Mouse (Mus musculus) forebrain, embryonic 11.5 days (tissue): ENCODE results near the gene Fam3b. TPM values are rescaled to one million over a fixed set of nuclear protein-coding genes. Genes with fewer than 3 reads are reported as not detected.

Experiments
- ATAC-seq: fragments of 200-750 bp; cut with Nextera tagmentation; replicated peaks from 2 replicates; pipeline ENCODE4 v1.8.0; 2017; ENCODE audit warnings: moderate TSS enrichment; ENCODE audit not compliant: low FRiP score
- DNase-seq: peaks from one replicate; pipeline ENCODE4 v3.0.0-alpha.2; 2017; ENCODE audit warnings: low spot score
- H3K27ac ChIP-seq: fragments of 300-500 bp; sonication (generic); 2 replicates; pipeline ENCODE4 v1.5.1; 2014; ENCODE audit warnings: low read depth, low read length
- H3K27me3 ChIP-seq: fragments of 300-500 bp; sonication (generic); 2 replicates; pipeline ENCODE4 v1.6.1; 2014; ENCODE audit warnings: mild to moderate bottlenecking, low read length, mixed read lengths; ENCODE audit not compliant: control insufficient read depth, insufficient read depth
- H3K36me3 ChIP-seq: fragments of 300-500 bp; sonication (generic); 2 replicates; pipeline ENCODE4 v1.6.1; 2014; ENCODE audit warnings: mild to moderate bottlenecking, low read length, moderate library complexity, mixed read lengths; ENCODE audit not compliant: control insufficient read depth, insufficient read depth
- H3K4me1 ChIP-seq: fragments of 300-500 bp; sonication (generic); replicated peaks from 2 replicates; pipeline ENCODE4 v1.6.1; 2014; ENCODE audit warnings: low read length, mixed read lengths; ENCODE audit not compliant: control insufficient read depth, insufficient read depth
- H3K4me2 ChIP-seq: fragments of 300-500 bp; sonication (generic); 2 replicates; pipeline ENCODE4 v1.6.1; 2014; ENCODE audit warnings: low read depth, mild to moderate bottlenecking, low read length, moderate library complexity, mixed read lengths; ENCODE audit not compliant: severe bottlenecking
- H3K4me3 ChIP-seq: fragments of 300-500 bp; sonication (generic); 2 replicates; pipeline ENCODE4 v1.5.1; 2014; ENCODE audit warnings: low read depth, low read length
- H3K9ac ChIP-seq: fragments of 300-500 bp; sonication (generic); 2 replicates; pipeline ENCODE4 v1.6.1; 2014; ENCODE audit warnings: low read length
- H3K9me3 ChIP-seq: fragments of 300-500 bp; sonication (generic); 2 replicates; pipeline ENCODE4 v1.6.1; 2016; ENCODE audit warnings: low read length, mixed read lengths; ENCODE audit not compliant: control insufficient read depth
- WGBS: fragments of 180-500 bp; shearing (Covaris S2); extraction: QIAGEN DNeasy Blood & Tissue Kit; methylation state at CpG from one replicate; pipeline ENCODE4 v1.1.7; 2014; 5-methylcytosine and 5-hydroxymethylcytosine counted together
- polyA plus RNA-seq: library from polyadenylated mRNA; unstranded; fragments of >200 nt; fragmentation: Nextera tagmentation; extraction: Ambion mirVana; gene quantifications from 2 replicates; pipeline ENCODE4 v1.2.1, GENCODE M21; 2014

The Fam3b gene
- polyA plus RNA-seq, 1 experiment from 2014 or later, result not detected

DNA sequence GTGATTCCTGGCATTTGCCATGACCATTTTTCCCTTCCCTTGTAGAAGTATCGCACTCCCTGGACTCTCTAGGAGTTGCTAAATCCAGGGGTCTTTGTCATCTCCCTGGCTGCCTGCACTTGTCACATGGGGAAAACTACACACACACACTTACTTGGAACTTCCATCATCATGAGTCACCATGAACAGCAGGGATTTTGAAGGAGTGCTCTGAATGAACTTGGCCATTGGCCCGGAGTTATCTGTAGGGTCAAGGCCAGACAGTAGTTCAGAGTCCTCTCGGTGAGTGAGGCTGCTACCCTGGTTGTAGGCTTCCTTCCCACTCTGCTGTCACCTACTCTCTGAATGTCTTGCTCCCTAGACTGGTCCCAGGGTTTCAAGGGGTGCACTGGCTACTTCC, 39.0 kb downstream of the Fam3b start:
- Histone ChIP-seq H3K36me3 (no peaks in the 10 kb centered on the region), H3K9ac (no peak overlapping the region), H3K4me2 (no peak overlapping the region), H3K27ac (no peak overlapping the region), H3K4me1 (no peaks in the 10 kb centered on the region), H3K9me3 (no peaks in the 10 kb centered on the region), H3K4me3 (no peak overlapping the region), H3K27me3 (no peaks in the 10 kb centered on the region)
- no peak for ATAC-seq
- no peak for DNase-seq
- 96% methylated on average over 3 of the region's 3 CpGs for WGBS

DNA sequence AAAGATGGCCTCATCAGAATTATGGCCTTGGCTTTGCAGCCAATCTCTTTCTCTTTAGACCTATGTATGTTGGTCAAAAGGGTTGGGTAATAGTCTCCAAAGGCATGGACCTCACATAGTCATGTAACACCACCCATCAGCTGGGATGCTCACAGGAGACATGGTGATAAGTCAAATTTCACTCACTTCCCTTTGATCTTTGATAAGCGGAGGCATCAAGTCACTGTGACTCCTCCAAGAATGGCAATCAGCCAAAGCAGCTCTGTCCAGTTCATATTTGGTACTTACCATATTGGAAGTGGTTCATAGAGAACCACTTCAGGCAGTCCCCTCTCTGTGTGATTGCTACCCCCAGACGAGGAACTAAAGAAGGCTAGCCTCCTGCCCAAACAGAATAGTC, 39.9 kb downstream of the Fam3b start:
- no peaks in the 10 kb centered on the region for H3K9me3 ChIP-seq
- no peaks in the 10 kb centered on the region for H3K27me3 ChIP-seq
- no peak overlapping the region for H3K9ac ChIP-seq
- no peaks in the 10 kb centered on the region for H3K4me1 ChIP-seq
- no peak overlapping the region for H3K4me3 ChIP-seq
- H3K36me3 ChIP-seq, result no peaks in the 10 kb centered on the region
- ATAC-seq (no peak), DNase-seq (no peak)
- H3K4me2 ChIP-seq, result no peak overlapping the region
- H3K27ac ChIP-seq, result no peak overlapping the region
- 85% methylated on average over 2 of the region's 2 CpGs for WGBS

DNA sequence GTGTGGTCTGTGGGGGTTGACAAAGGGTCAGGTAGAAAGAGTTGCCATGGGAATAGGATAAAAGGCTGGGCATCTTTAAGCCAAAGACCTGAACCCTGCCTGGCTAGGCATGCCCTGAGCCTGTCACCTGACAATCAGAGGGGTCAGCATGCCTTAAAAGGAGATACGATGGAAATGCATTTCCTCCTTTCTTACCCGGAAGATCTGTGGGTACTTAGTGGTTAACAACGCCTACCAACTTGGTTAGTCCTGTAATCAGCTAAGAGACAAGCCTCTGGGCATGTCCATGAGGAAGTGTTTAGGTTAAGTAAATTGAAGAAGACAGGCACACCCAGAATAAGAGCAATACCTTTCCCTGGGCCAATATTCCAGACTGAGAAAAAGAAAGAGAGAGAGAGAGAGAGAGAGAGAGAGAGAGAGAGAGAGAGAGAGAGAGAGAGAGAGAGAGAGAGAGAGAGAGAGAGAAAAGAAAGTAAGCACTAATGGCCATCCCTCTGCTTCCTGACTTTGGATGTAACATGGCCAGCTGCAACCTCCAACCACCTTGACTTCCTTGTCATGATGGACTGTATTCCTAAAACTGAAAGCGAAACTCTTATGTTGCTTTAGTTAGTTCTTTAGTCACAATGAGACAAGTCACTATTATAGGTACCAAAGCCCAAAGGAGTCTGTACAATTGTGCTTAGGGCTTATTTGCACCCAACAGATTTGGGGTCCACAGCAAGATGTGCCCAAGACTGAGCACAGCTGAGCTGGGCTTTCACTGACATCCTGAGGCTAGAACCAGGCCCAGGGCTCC, 46.4 kb downstream of the Fam3b start:
- no peaks in the 10 kb centered on the region for H3K4me1 ChIP-seq
- no peak overlapping the region for H3K4me2 ChIP-seq
- ATAC-seq, result no peak
- no peak overlapping the region for H3K9ac ChIP-seq
- H3K27me3 ChIP-seq, result no peaks in the 10 kb centered on the region
- no peak overlapping the region for H3K4me3 ChIP-seq
- H3K9me3 ChIP-seq, result no peaks in the 10 kb centered on the region
- DNase-seq, result no peak
- no peaks in the 10 kb centered on the region for H3K36me3 ChIP-seq
- no peak overlapping the region for H3K27ac ChIP-seq
- WGBS, result 85% methylated on average over 4 of the region's 4 CpGs

DNA sequence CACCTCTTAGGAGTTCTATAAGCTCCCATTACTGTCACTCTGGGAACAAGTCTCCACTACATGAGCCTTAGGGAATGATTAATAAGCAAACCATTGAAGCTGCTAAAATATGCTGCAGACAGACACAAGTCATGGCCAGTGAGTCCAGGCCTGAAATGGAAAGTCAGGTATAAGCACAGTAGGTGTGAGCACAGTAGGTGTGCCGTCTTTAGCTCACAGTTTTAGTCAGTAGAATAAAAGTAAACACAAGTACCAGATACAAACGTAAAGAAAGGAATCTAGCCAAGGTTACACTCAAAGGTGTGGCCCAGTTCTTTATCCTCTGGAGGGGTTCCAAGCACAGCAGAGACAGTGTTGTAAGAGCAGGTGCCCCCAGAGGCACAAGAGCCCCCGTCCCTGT, 47.1 kb downstream of the Fam3b start:
- DNase-seq, result no peak
- H3K27ac ChIP-seq, result no peak overlapping the region
- no peaks in the 10 kb centered on the region for H3K9me3 ChIP-seq
- H3K36me3 ChIP-seq, result no peaks in the 10 kb centered on the region
- WGBS, result 87% methylated on average over 3 of the region's 3 CpGs
- H3K4me3 ChIP-seq, result no peak overlapping the region
- H3K4me1 ChIP-seq, result peaks cover 2% of the 10 kb centered on the region; the same call in 1 of the 2 replicates
- ATAC-seq, result no peak
- H3K9ac ChIP-seq, result no peak overlapping the region
- no peak overlapping the region for H3K4me2 ChIP-seq
- no peaks in the 10 kb centered on the region for H3K27me3 ChIP-seq

DNA sequence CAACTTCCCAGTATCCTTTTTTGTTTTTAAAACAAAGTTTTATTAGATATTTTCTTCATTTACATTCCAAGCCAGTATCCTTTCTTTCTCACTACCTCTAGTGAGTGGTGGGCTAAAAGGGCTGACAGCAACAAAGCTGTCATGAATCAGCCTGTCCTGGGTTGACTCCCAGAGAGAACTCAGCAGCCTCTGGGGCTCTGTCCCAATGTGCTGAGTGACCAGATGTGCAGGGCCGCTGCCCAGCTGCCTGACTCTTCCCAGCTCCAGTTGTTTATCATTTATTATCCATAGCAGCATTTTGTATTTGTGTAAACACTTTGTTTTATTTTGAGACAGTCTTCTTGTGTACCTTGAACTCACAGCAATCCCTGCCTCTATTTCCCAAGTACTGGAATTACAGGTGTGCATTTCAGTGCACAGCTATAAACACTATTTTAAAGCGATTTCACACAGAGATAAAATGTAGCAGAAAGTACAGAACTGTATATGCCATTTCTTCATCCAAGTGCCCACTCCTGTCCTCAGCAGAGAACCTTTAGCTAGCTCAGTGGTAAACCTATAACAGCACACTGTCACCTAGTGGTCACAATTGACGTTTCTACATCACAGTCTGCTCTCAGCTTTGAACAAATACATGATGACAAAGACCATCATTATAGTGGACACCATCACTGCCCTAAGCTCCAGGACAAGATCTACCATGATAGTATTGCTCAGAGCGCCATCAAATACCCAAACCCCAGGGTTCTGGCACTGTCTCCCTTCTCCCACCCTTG, 48.2 kb downstream of the Fam3b start:
- ATAC-seq (no peak), DNase-seq (no peak)
- Histone ChIP-seq H3K4me1 (peaks cover 2% of the 10 kb centered on the region; the same call in 1 of the 2 replicates), H3K4me2 (no peak overlapping the region), H3K27me3 (no peaks in the 10 kb centered on the region), H3K4me3 (no peak overlapping the region), H3K36me3 (no peaks in the 10 kb centered on the region), H3K9ac (no peak overlapping the region), H3K27ac (no peak overlapping the region), H3K9me3 (no peaks in the 10 kb centered on the region)
- 53% methylated on average over 4 of the region's 4 CpGs for WGBS

GRCm38 (mm10) chr16:97462481-97463181, 52.0 kb downstream of the Fam3b start, which contains the start of gene Mx1:
Gene Mx1, minus strand, starts transcription at chr16:97462907.
- H3K4me1 ChIP-seq, result peaks cover 2% of the 10 kb centered on the region; the same call in 1 of the 2 replicates
- no peaks in the 10 kb centered on the region for H3K27me3 ChIP-seq
- H3K36me3 ChIP-seq, result no peaks in the 10 kb centered on the region
- no peak within 1 kb of the TSS for H3K4me3 ChIP-seq
- 24% methylated on average over 4 of the region's 4 CpGs for WGBS
- no peak within 1 kb of the TSS for H3K9ac ChIP-seq
- H3K9me3 ChIP-seq, result no peaks in the 10 kb centered on the region
- no peak for DNase-seq
- H3K27ac ChIP-seq, result no peak within 1 kb of the TSS
- H3K4me2 ChIP-seq, result no peak within 1 kb of the TSS
- no peak; the same call in 1 of the 2 replicates for ATAC-seq

DNA sequence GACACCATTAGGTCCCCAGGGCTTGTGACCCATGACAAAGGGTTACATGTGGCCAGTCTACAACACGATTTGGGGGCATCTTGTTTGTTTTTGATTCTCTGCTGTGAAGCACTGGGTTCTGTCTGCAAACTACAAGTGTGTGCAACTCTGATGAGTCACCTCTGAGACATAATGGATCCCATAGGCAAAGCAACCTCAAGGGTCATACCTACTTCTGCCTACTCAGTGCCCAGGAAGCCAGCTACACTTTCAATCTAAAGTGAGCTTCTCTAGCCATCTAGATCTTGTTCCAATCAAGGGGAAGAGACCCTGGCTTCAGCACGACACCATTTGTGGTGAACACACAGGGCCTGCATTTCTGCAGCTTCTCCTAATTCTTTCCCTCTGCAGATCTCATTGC, 53.3 kb downstream of the Fam3b start:
- Histone ChIP-seq H3K9me3 (no peaks in the 10 kb centered on the region), H3K27me3 (no peaks in the 10 kb centered on the region), H3K4me3 (no peak overlapping the region), H3K9ac (no peak overlapping the region), H3K4me1 (peaks cover 2% of the 10 kb centered on the region; the same call in 1 of the 2 replicates), H3K4me2 (no peak overlapping the region), H3K36me3 (no peaks in the 10 kb centered on the region), H3K27ac (no peak overlapping the region)
- no peak for ATAC-seq
- DNase-seq, result no peak
- 75% methylated on average over 2 of the region's 2 CpGs for whole genome bisulfite sequencing

- Histone ChIP-seq H3K4me1 (peaks cover 2% of the 10 kb centered on the region; the same call in 1 of the 2 replicates), H3K4me3 (no peak overlapping the region), H3K27me3 (no peaks in the 10 kb centered on the region), H3K27ac (no peak overlapping the region), H3K9ac (no peak overlapping the region), H3K4me2 (no peak overlapping the region), H3K36me3 (no peaks in the 10 kb centered on the region), H3K9me3 (no peaks in the 10 kb centered on the region)
- ATAC-seq, result no peak
- 87% methylated on average over 1 of the region's 1 CpGs for WGBS
- no peak for DNase-seq
Measured at GRCm38 (mm10) chr16:97459831-97460230, 54.8 kb downstream of the Fam3b start.
